Mouse (Mus musculus) right cerebral cortex, adult 2 months (tissue): Measurements from ENCODE around the gene Glycam1.
"Not testable (repeated sequence)": the region's sequence is repeated elsewhere in the genome, so short reads cannot be mapped to it uniquely, and the experiment has no call there.

ENCODE experiments used
- DNase-seq, 2 experiments: peaks; one replicate each; pipeline ENCODE4 v3.0.0; 2021 to 2022; ENCODE audit warnings: low spot score in 2 of 2

Glycam1 gene

DNA sequence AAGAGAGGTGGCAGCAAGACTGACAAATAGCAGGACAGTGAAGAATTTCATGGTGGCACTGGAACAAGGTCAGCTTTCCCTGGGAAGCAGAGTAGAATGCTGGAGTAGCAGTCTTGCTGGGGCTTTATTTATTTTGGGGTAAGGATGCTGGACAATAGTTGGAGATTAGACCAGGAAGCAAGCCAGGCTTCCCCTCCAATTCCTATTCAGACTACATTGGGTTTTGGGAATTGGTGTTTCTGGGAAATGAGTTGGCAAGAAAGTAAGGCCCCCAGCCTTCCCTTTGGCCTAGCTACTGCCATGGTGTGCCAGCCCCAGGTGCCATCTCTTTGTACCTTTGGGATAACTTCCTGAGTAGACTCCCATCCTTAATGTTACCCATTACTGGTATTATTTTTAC lies at the start of gene Glycam1:
Gene Glycam1 (minus strand): TSS at position 101 of the 400 bp plus-strand sequence.
- DNase-seq = no peak

DNA sequence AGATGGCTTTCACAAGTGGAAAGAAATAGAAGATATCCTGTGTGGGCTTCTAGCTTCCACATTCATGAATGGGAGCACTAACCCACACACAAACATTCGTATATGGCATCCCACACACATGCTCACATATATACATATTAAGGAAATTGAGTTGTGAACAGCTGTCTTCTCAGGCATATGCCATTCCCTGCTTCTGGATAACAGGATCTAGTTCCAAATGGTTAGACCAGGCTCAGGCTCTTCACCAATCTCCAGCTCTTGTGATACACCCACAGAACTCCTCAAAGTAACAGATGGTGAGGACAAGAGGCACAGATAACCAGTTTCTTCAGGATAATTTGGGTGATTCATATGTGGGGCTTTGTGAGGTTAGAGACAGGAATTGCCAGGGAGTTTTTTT lies 39.6 kb upstream of the Glycam1 start:
- peak; percentile 7 to 17 for DNase-seq

DNA sequence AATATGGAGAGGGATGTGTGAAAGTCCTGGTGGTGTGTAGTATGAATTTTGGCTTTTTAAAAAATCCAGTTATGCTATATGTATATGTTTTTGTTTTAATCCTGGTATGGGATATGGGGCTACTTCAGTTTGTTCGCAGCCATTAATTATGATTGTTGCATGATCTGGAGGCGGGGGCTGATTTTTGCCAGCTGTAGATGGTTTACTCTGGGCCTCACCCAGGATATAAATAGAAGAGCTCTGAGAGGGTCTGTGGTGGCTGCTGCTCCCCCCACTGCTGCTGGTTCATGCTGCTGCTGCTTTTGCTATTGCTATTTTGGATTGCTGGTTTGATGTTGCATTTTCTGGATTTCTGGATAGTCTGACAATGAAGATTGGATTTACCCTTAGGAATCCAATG lies 25.9 kb upstream of the Glycam1 start:
- DNase-seq = no peak

DNA sequence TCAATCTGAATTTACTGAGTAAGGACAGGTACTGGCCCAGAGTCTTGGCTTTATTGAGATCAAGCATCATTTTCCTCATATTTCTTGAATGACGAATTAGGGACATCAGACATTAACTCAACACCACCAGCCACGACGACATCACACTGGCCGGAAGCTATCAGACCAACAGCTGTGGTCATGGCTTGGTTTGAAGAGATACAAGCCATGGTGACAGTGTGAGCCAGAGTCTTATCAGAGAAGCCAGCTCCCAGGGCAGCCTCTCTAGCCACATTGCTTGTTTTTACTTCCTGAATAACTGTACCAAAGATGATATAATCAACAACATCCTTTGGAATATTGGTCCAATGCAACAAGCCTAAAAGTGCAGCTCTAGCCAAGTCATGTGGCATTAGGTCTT lies 22.9 kb upstream of the Glycam1 start:
- not testable (repeated sequence) for DNase-seq

DNA sequence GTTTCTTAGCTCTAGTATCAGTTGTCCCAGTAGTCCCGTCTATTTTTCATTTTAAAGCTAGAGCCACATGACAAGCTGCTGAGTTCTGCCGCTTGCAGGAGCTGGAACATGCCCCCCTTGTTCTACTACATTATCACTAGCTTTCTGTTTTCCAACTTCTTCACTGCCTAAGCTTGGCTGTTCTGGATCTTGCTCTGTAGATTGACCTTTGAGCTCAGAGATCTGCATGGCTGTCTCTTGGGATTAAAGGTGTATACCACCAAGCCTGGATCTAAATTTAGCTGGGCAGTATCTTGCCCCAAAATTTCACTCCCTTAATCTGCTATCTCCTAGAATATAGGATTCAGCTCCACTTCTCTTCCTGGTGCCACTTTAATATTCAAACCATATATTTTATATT lies 21.0 kb upstream of the Glycam1 start:
- no peak for DNase-seq

DNA sequence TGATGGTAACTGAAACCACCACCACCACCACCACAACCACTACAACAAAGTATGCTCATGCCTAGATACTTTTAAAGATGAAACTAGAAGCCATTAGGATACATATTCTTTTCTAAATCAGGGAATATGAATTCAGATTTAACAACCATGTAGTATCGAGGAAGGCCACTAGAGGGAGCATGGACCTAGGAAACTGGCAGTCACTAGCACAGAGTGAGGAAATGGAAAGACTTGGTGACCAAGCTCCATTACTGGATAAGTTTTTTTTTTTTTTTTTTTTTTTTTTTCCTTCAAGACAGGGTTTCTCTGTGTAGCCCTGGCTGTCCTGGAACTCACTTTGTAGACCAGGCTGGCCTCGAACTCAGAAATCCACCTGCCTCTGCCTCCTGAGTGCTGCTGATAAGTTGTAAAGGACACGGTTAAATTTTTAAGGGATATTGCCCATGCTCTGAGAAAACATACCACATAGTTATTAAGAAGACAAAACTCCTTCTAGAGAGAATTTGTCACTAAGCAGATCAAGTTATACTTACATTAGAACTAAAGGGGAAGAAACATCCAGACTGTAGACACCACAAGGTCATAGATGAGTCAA lies 12.7 kb downstream of the Glycam1 start:
- DNase-seq = peak in 1 of 2 experiments; percentile 80

DNA sequence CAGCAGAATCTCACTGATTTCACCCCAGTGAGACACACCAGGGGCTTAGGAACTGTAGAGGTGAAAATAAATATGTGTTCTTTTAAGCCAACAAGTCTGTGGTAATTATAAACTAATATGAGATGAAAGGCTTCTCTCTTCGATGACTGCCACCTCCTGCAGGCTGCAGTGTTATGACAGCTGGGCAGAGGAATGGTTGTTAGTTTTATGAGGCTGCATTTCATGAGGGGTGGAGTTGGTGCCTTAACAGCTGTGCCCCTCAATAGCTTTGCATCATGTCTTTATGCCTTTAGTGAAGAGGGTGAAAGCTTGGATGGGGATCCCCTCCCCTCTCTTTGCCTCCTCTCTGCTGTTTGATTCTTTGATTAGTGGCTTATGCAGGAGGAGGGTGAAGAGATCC lies 13.8 kb downstream of the Glycam1 start:
- DNase-seq = no peak

DNA sequence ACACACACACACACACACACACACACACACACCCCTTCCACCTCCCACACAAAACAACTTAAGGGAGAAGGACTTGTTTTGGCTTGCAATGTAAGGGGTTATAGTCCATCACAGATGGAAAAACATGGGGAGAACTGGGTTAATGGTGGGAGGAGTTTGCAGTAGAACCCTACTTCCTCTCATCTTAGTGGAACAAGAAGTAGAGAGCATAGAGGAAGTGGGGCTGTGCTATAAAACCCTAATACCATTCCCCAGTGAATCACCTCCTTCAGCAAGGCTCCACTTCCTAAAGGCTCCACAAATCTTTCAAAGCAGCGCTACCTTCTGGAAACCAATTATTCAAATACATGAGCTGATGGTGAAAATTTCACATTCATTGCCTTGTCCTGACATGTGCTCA lies 15.4 kb downstream of the Glycam1 start:
- no peak for DNase-seq

DNA sequence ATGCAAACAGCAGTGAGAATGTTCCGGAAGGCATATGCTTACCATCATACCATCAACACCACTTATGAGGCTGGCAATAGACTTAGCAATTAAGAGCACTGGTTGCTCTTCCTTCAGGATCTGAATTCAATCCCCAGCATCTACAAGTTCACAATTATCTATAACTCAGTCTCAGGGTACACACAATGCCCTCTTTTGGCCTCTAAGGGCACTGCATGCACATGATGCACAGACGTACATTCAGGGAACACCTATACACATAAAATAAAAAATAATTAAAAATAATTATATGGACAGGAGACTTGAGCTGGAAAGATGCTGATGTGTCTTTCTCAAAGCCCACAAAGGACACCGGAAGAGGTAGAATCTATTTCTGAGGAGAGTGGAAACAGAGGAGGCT lies 16.9 kb downstream of the Glycam1 start:
- DNase-seq = no peak

DNA sequence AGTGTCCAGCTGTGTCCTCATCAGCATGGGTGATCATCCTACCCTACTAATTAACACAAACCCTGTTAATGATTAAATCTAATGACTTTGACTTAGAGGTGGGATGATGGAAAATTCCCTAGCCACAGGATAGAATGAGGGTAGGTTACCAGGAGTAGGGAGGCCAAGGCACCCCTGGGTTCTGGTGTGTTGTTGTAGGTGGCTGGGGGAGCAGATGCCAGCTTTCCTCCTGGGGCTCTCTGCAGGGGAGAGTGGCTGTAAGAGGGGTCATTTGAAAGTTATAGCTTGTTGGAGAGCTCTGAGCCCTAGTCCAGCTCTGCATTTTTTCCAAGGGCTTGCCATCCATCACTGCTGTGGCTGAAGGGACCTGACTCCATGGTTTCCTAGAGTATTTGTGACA lies 22.4 kb downstream of the Glycam1 start:
- no peak for DNase-seq

DNA sequence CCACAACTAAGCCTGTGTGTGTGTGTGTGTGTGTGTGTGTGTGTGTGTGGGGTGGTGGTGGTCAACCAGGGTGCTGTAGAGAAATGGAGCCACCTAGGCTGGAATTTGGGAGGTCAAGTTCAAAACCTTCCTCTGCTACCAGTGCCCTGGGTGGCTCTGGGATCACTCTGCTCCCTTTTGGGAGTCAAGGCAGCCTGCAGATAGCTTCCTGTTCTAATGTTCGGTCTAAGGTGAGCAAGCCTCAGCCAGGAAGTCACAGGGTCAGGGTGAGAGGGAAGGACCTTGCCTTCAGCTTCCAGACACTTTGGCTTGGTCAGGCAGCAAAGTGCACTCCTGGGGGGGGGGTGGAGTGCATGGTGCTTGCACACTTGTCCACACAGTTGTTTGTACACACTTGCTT lies 24.2 kb downstream of the Glycam1 start:
- no peak for DNase-seq

DNA sequence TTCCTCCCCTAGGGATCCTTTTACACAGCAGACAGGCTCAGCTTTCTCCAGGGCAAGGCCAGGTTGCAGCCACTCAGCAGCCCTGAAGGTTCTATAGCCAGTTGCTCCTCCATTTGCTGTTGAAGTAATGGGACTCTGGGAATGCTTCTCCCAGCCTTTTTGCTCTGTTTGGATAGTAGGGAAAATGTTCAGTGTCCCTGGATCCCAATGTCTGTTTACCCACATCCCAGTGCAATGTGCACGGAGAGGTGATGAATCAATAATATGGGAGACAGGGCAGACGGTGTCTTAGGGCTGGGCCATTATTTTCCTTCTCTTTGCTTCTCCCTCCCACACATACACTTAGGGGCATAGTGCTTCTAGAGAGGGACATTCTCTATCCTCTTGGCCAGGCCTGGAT lies 25.6 kb downstream of the Glycam1 start:
- no peak for DNase-seq

DNA sequence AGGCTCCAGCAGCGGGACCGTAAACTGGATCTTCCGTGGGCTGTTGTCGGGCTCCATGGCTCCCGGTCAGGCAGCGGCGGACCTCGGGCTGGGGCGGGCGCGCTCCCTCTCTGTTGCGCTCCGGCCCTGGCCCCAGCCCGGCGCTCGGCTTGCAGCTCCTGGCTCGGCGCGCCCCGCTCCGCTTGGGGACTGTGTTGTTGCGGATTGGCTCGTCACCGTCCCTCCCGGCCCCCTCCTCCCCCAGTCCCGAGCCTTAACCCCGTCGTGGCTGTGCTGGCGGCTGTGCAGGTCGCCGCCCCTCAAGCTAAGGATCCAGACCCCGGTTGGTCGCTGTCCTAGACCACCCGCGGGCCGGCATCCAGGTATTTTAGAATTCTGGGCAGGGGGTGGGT lies 27.1 kb downstream of the Glycam1 start, which contains the start of gene Ppp1r1a:
Gene Ppp1r1a (minus strand): TSS at position 182 of the 392 bp plus-strand sequence.
- peak; percentile 71 to 72 for DNase-seq

DNA sequence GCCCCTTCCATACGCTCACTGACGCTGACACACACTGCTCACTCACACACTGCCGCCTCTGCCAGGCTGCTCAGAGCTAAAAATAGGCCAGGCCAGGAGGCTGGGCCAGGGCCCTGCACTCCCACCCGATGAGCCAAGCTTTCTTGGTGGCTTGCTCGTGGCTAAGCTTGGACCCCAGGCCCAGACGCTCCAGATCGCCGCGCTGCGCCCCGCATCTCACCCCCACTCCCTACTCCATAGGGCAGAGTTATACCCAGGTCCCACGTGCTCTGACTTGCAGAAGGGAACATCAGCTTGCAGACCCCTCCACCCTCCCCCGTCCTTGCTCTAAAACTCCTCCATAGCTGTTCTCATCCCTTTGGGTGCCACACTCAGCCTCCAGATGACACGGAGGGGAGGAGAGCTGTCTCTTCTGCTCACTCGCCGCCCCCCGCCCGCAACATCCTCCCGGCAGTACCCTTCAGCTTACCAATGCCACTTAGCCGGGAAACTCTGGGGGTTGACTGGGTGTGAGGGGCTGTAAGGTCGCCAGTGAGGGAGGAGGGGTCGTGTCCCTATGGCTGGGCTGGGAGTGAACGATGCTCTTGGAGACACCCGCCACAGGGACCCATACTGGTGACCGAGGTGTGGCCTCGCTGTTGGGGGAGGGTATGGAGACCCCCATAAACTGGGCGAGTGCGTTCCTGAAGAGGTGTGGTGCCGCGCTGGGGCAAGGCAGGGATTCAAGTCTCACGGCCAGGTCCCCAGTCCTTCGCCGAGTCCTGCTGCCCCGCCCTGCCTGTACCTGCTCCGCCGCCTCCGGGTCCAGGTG lies 27.7 kb downstream of the Glycam1 start:
- DNase-seq = peak; percentile 71 to 78

DNA sequence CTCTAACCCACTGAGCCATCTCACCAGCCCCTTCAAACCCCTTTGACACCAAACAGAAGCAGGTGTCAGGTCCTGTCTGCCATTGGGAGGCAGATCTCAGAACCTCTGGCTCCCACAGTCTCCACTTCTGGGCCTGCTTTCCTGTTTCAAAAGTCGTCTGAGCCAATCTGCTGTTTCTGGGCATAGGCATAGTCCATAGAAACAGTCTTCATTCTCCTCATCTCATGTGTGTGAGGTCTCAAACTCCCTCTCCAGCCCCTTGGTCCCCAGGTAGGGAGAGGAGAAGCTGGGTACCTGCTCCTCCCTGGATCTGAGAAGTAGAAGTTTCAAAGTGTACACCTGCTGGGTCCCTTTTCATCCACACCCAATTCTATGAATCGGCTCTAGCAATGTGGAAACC lies 28.4 kb downstream of the Glycam1 start:
- no peak for DNase-seq

DNA sequence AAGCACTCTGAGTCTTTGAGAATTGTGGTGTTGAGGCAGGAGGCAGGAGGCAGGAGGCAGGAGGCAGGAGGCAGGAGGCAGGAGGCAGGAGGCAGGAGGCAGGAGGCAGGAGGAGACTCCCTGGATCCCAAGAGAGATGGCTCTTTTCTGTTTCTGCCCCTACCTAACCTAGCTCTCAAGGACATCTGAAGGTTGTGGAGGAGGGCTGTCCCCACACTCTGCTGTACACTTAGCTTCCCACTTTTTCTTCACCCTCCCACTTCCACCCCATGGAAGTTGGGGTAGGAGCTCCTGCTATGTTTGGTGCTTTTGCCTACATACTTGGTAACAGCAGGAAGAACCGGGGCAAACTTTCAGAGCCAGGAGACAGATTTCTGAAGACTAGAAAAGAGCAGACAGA lies 29.1 kb downstream of the Glycam1 start:
- DNase-seq = no peak

DNA sequence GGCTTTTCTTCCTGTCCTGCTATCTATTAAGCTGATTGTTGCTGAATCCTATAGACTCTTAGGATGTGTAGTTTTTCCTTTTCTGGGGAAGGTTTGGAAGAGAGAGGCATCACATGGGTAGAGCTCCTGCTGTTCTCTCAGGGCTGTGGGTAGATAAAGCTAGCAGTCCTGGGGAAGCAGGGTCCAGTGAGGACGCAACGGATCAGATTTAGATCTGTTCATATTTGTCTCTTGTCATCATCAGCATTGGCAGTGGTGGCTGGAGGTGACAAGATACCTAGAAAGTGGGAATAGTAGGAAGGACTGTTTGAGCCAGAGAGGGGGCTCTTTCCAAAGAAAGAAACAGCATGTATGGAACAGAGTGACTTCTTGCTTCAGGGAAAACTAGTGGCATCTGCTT lies 29.9 kb downstream of the Glycam1 start:
- no peak for DNase-seq

DNA sequence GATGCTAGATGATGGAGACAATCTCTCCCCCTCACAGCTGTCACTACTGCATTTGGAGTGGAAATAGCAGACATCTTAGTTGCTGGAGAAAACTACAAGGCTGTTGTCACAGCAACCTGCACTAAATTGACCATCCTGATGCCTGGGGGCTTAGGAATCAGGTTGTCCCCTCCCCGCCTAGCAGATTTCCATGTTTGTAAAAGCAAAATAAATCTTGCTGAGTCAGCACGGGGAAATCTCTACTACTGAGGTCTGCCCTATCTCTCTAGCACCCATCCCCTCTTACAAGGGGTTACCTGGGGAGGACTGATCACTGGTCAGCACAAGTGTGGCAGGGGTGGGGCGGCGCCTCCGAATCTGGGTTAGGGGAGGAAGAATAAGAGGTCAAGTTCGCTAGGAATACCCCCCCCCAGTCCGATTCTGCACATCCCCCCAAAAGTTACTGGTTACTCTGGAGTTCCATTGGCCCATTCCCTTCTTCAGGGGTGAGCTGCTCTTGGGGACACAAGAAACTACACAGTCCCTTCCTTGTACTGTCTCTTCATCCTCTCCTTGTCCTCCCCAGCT lies 30.7 kb downstream of the Glycam1 start:
- DNase-seq = no peak

DNA sequence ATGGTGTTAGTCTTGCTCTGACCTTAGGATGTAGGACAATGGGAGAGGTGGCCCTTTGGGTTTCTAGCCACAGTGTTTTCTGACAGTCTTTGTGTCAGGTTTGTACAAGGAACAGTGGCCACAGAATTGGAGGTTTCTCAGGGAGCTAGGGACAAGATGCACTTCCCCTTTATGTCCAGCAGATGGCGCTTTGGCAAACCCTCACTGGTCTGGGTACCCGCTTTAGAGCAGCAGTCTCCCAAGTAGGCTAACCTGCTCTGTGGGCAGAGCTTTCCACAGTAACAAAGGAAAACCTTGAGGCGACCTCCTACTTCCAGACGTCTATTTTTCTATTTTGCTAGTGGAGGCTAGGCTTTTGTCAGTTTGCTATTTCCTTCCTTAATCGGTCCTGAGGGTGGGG lies 34.5 kb downstream of the Glycam1 start:
- DNase-seq = peak; percentile 77 to 83

DNA sequence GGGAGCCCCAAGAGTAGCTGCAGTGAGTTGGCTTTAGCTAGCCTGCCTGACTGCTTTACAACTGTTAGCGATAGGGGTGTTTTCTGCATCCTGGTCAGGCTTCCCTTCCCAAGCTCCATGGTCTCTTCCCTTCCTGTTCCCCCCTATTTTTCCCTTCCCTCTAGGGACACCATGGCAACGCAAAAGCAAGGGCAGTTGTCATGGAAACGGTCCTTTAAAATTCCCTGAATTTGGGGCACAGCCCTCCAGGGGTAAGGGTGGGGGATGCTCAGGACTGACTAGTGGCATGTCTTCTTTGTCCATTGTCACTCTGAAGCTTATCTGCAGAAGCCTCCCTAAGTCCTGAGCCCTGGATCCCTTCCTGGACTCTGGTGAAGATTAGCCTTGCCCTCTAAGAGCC lies 41.7 kb downstream of the Glycam1 start:
- DNase-seq = no peak

DNA sequence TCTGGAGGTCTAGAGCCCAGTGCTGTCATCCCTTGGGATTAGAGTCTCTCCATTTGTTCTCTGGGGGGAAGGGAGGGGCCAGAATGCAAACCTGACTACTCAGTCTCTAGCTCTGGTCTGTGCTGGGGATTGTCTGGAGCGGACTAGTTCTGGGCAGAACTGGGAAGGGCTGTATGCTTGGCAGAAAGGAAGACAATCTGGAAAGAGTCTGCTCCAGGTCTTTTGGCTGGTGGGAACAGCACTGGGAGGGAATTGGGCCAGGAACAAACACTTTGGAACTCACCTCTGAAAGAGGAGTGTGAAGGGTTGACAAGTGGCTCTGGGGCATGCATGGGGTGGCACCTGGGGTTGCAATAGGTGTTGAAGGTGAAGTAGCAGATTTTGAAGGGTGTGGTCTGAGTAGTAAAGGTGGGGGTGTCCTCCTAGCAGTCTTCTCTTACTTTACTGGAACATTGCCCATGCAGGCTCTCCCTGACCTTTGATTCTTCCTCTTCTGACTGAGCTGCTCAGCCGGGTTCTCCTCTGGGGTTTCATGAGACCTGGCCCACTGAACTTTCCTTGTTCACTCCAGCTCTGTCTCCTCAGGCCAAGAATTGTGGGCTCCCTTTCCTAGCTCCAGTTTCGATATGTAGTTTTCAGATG lies 42.3 kb downstream of the Glycam1 start:
- no peak for DNase-seq
